Mouse (Mus musculus): ENCODE results near the gene Tnnc2. TPM values are rescaled to one million over a fixed set of nuclear protein-coding genes. Genes with fewer than 3 reads are reported as not detected.

Tnnc2 gene
- total RNA-seq, 2 experiments from 2014 or later, result not detected

DNA sequence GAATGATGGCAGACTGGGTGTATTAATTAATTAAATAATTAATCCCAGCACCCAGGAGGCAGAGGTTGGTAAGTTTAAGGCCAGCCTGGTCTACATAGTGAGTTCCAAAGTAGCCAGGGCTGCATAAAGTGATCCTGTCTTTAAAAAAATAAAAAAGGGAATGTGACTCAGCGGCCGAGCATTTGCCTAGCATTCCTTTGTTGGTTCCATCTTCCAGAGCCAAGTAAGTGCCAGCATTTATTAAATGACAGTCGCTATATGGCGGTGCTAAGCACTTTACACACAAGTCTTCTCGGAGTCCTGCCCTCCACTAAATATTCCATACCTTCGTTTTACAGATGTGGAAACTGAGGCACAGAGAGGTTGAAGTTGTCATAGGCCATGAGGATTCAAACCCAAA is 3.6 kb downstream of the Tnnc2 start:
- no peak for DNase-seq (ENCODE audit: low spot score in 2 of 2)

DNA sequence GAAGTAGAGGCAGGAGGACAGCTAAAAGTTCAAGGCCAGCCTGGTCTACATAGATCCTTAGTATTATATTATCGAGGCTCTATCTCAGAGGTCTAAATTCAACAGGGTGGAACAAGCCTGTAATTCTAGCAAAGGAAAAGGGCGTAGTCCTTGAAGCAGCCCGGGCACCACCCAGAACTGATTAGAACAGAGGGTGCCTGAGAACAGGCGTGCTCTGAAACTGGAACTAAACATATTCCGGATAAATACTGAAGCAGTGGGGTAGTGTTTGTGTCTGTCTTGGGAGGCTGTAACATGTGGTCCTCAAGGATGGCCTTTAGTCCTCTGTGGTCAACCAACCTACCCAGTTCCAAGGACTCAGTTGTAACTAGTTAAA is 5.8 kb downstream of the Tnnc2 start:
- DNase-seq (ENCODE audit: low spot score in 2 of 2), result no peak

GRCm38 (mm10) chr2:164773229-164773988 is 6.4 kb downstream of the Tnnc2 start:
- no peak for DNase-seq (ENCODE audit: low spot score in 2 of 2)

- DNase-seq (ENCODE audit: low spot score in 2 of 2), result no peak
Measured at GRCm38 (mm10) chr2:164771123-164771522, 8.6 kb downstream of the Tnnc2 start.

- DNase-seq (ENCODE audit: low spot score in 2 of 2), result no peak
Measured at GRCm38 (mm10) chr2:164770279-164770678, 9.5 kb downstream of the Tnnc2 start.

GRCm38 (mm10) chr2:164769258-164770037 is 10.3 kb downstream of the Tnnc2 start, which contains the start of gene Ube2c:
Gene Ube2c (plus strand): TSS chr2:164769898.
- peak; percentile 98 to 99 for DNase-seq (ENCODE audit: low spot score in 2 of 2)

DNA sequence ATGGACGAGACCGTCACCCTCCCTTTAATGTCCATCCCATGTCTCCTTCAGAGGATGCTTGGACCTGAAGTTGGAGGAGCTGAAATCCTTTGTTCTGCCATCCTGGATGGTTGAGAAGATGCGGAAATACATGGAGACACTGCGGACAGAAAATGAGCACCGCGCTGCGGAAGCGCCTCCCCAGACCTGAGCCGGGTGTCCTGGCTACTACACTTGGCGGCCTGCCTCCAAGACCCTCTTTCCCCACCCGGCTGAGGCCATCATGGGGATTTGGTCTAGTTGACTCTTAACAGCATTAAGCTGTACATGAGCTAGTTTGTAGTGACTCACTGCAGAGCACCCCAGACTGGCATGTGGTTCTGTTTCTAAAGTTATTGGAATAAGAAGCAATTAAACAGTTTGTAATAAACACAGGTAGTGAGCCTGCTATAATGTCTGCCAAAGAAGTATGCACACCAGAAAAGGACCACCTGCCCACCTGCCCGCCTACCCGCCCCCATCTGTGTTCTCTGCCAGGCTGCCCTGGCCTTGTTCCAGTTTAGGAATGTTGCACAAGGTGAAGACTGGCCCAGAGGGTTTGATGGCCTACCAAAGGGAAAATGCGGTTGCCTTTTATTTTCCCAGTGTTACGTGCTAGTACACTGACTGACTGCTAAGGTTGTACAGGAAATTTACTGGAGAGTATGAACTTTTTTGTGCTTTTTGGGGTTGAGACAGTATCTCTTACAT is 11.8 kb downstream of the Tnnc2 start:
- DNase-seq (ENCODE audit: low spot score in 2 of 2), result peak in 1 of 2 experiments; percentile 33

- no peak for DNase-seq (ENCODE audit: low spot score in 2 of 2)
Measured at GRCm38 (mm10) chr2:164765841-164766240, 13.9 kb downstream of the Tnnc2 start.

DNA sequence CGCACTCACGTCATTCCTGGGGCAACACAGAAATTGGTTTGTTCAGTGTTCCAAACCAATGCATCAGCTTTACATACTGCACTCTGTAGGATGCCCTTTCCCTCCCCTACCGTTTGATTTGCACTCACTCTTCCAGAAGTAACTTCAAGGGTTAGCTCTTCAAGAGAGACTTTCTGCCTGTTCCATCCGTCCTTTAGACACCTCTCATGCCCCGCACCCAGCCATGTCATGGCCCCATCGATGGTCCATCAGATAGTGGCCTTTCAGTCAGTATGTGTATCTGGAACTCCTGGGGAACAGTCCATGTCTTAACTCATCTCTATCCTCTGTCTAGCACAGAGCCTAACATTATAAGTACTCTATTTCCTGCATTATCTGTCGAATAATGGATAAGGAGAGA is 17.2 kb downstream of the Tnnc2 start:
- DNase-seq (ENCODE audit: low spot score in 2 of 2), result no peak

DNA sequence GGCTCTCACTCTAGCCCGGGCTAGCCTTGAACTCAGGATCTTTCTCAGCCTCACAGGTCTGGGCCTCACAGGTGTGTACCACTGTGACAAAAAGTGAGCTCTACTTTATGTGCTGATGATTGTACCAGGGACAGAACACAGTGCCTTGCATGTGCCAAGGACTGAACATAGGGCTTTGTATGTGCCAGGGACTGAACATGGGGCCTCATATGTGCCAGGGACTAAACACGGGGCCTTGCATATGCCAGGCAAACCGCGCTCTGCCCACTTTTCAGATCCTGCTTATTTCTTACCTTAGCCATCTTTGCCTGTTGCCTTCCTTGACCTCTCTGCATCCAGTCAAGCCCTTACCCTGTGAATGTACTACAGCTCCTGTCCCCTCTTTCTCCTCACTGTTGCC is 17.8 kb downstream of the Tnnc2 start:
- no peak for DNase-seq (ENCODE audit: low spot score in 2 of 2)

- no peak for DNase-seq (ENCODE audit: low spot score in 2 of 2)
Measured at GRCm38 (mm10) chr2:164761502-164761901, 18.3 kb downstream of the Tnnc2 start.

DNA sequence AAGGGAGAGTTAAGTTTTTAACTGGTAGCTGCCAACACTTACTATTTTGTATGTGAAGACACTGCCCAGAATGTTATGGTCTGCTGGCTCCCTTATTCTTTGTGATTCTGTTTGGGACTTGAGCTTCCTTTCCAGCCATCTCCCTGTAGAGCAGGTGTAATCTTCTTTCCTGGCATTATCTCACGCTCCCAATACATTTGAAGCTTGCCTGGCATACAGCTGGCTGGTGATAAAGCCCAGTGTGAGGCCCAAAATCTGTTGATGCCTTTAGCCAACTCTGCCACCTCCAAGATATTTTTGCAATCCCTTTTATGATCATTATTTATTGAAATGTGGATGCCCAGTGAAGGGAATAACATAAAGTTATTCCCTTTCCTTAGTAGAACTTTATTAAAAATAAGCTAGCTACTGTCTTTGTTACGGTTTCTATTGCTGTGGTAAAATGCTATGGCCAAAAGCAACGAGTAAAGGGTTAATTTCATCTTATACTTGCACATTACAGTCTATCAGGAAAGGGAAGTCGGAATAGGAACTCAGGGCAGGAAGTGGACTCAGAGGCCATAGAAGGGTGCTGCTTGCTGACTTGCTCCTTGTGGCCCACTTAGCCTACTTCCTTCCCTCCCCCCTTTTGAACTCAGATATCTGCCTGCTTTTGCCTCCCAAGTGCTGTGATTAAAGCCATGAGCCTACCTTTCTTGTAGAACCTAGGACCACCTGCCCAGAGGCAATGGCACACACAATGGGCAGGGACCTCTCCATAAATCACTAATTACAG is 19.5 kb downstream of the Tnnc2 start:
- no peak for DNase-seq (ENCODE audit: low spot score in 2 of 2)

DNA sequence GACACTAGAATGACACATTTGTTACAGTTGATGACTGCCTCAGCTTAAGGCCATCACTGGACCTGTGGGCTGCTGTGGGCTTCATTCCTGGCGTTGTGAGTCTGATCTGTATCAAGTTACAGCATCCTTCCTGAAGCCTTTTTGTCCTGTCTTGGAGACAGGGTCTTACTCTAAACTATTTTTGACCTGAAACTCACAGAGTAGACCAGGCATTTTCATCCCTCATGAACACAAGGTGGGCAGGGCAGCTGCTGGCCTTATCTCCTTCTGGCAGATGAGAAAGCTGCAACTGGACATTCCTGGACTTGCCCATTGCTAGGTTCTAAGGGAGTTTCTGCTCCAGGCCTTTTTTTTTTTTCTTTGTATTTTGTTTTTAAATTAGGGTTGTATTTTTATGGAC is 21.1 kb downstream of the Tnnc2 start:
- no peak for DNase-seq (ENCODE audit: low spot score in 2 of 2)

GRCm38 (mm10) chr2:164757841-164758240 is 21.9 kb downstream of the Tnnc2 start:
- DNase-seq (ENCODE audit: low spot score in 2 of 2), result no peak

DNA sequence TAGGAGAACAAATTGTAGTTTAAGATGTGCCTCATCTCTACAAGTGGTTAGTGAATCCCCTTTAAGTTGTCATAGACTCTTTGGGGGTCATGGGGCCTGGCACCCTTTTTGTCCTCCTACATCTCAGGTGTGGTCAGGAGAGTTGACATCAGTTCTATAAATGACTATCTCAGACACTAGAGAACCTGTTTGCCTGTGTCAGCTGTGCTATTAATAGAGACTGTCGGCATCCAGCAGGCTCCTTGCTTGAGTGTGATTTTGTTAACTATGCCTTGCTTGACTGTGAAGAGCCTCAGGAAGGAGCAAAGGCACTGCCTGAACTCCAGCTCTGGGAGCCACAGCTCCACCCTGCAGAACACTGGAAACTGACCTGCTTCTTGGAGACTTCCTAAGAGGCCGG is 25.0 kb downstream of the Tnnc2 start:
- no peak for DNase-seq (ENCODE audit: low spot score in 2 of 2)

- no peak for DNase-seq (ENCODE audit: low spot score in 2 of 2)
Measured at GRCm38 (mm10) chr2:164754105-164754504, 25.7 kb downstream of the Tnnc2 start.

GRCm38 (mm10) chr2:164752454-164752853 is 27.3 kb downstream of the Tnnc2 start:
- DNase-seq (ENCODE audit: low spot score in 2 of 2), result no peak

- DNase-seq (ENCODE audit: low spot score in 2 of 2), result no peak
Measured at GRCm38 (mm10) chr2:164748991-164749390, 30.8 kb downstream of the Tnnc2 start.

- no peak for DNase-seq (ENCODE audit: low spot score in 2 of 2)
Measured at GRCm38 (mm10) chr2:164748191-164748590, 31.6 kb downstream of the Tnnc2 start.

DNA sequence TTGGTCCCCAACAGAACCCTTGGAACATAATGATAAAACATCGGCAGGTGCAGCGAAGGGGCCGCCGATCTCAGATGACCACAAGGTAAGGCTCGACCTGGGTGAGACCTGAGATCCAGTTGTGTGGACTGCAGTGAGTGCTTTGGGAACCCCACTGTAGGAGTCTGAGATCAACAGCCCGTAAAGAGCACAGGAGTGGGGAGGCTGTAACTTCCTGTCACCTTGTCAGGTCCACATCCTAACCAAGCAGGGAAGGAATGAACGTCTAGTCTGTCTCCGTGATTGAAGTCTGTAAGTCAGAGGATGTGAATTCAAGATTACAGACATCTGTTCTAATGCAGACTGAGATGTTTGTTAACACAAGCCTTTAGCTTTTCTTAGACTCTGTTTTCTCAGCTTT is 33.1 kb downstream of the Tnnc2 start:
- DNase-seq (ENCODE audit: low spot score in 2 of 2), result no peak

- DNase-seq (ENCODE audit: low spot score in 2 of 2), result peak; percentile 95 to 96
Measured at GRCm38 (mm10) chr2:164745843-164746479, 33.8 kb downstream of the Tnnc2 start, which contains the start of the genes Wfdc3 and Dnttip1. Gene Wfdc3 (minus strand): TSS chr2:164745931. Gene Dnttip1 (plus strand): TSS chr2:164745983.

Data from layer of hippocampus, postnatal 10 days (tissue).